Mouse (Mus musculus) mouse embryonic stem cell (cell line): ENCODE measurements around the gene Tubb5.

Experiments
- in situ Hi-C, 2 experiments: fragments of 300-500 bp; cut with MboI; formaldehyde crosslinking; loops; 1 replicate in 1 of 2; 3 replicates in 1 of 2; pipeline ENCODE4 v1.14.3; 2019 to 2020; ENCODE audit warnings: low sequenced_read_pairs in 2 of 2, low pct_unique_long_range_greater_than_20kb in 1 of 2, mixed read lengths in 1 of 2; ENCODE audit not compliant: unreplicated experiment in 1 of 2

Tubb5 gene

GRCm38 (mm10) chr17:35813653-35814052 is 24.5 kb downstream of the Tubb5 start:
- in situ Hi-C loops: no loop called here

GRCm38 (mm10) chr17:35813245-35813647 is 24.9 kb downstream of the Tubb5 start:
- in situ Hi-C loops: no loop called here

- in situ Hi-C loops: no loop called here
These were observed 25.4 kb downstream of the Tubb5 start for GRCm38 (mm10) chr17:35812736-35813135.

GRCm38 (mm10) chr17:35812307-35812706 is 25.8 kb downstream of the Tubb5 start:
- in situ Hi-C loops: no loop called here

GRCm38 (mm10) chr17:35810900-35811648 is 27.0 kb downstream of the Tubb5 start:
- in situ Hi-C loops: no loop called here

- in situ Hi-C loops: no loop called here
These were observed 28.7 kb downstream of the Tubb5 start for GRCm38 (mm10) chr17:35809395-35809794.

GRCm38 (mm10) chr17:35808073-35808472 is 30.0 kb downstream of the Tubb5 start:
- in situ Hi-C loops: no loop called here

- in situ Hi-C loops: no loop called here
These were observed 34.2 kb downstream of the Tubb5 start for GRCm38 (mm10) chr17:35803858-35804399.

- in situ Hi-C loops: no loop called here
These were observed 35.1 kb downstream of the Tubb5 start for GRCm38 (mm10) chr17:35803020-35803419.

- in situ Hi-C loops: no loop called here
These were observed 37.2 kb downstream of the Tubb5 start for GRCm38 (mm10) chr17:35800905-35801304.

- in situ Hi-C loops: no loop called here
These were observed 41.3 kb downstream of the Tubb5 start for GRCm38 (mm10) chr17:35796835-35797234.

GRCm38 (mm10) chr17:35795656-35796055 is 42.5 kb downstream of the Tubb5 start:
- in situ Hi-C loops: no loop called here

GRCm38 (mm10) chr17:35795099-35795498 is 43.0 kb downstream of the Tubb5 start:
- in situ Hi-C loops: no loop called here

GRCm38 (mm10) chr17:35792837-35793236 is 45.3 kb downstream of the Tubb5 start:
- in situ Hi-C loops: no loop called here

- in situ Hi-C loops: no loop called here
These were observed 47.2 kb downstream of the Tubb5 start for GRCm38 (mm10) chr17:35790933-35791332.

GRCm38 (mm10) chr17:35788025-35788424 is 50.1 kb downstream of the Tubb5 start:
- in situ Hi-C loops: no loop called here

- in situ Hi-C loops: no loop called here
These were observed 50.6 kb downstream of the Tubb5 start for GRCm38 (mm10) chr17:35787493-35787892.

GRCm38 (mm10) chr17:35785140-35785539 is 53.0 kb downstream of the Tubb5 start:
- in situ Hi-C loops: no loop called here

GRCm38 (mm10) chr17:35783944-35784343 is 54.2 kb downstream of the Tubb5 start:
- in situ Hi-C loops: no loop called here
